Mouse (Mus musculus) CH12.LX (cell line): Measurements from ENCODE around the gene Schip1. TPM values are rescaled to one million over a fixed set of nuclear protein-coding genes. Genes with fewer than 3 reads are reported as not detected.
A peak's percentile ranks its signal among the peaks of the same experiment; 100 is the strongest.

Experiments used
- DNase-seq: peaks from one replicate; pipeline ENCODE4 v3.0.0-alpha.2; 2013; ENCODE audit errors: extremely low read depth
- H3K27ac ChIP-seq: 2 replicates; pipeline ENCODE4 v1.5.1; 2012; ENCODE audit warnings: low read depth, mild to moderate bottlenecking, control low read depth, moderate library complexity; ENCODE audit not compliant: insufficient read depth
- H3K27me3 ChIP-seq: replicated peaks from 2 replicates; pipeline ENCODE3; 2012; ENCODE audit warnings: inconsistent platforms
- H3K36me3 ChIP-seq, 2 experiments: replicated peaks in 1 of 2; 2 replicates each; pipeline versions ENCODE3 to v1.6.1; 2012; ENCODE audit warnings: inconsistent platforms in 1 of 2, low read length in 1 of 2, mild to moderate bottlenecking in 1 of 2, mixed read lengths in 1 of 2, moderate library complexity in 1 of 2; ENCODE audit not compliant: control insufficient read depth in 1 of 2, insufficient read depth in 1 of 2
- H3K4me1 ChIP-seq, 2 experiments: 2 replicates each; pipeline ENCODE4 v1.6.1; 2012; ENCODE audit warnings: inconsistent platforms in 1 of 2, moderate library complexity in 1 of 2; ENCODE audit not compliant: insufficient read depth in 2 of 2, control insufficient read depth in 1 of 2
- H3K4me2 ChIP-seq: 2 replicates; pipeline ENCODE4 v1.6.1; 2012; ENCODE audit warnings: low read depth, mild to moderate bottlenecking, control low read depth; ENCODE audit not compliant: poor library complexity, insufficient read depth, severe bottlenecking
- H3K4me3 ChIP-seq, 3 experiments: fragments of 150-350 bp in 1 of 3; sonication (generic) in 1 of 3; replicated peaks in 1 of 3; 2 replicates each; pipeline versions ENCODE3 to v1.5.1; 2011 to 2012; ENCODE audit warnings: low read depth in 2 of 3, low read length in 2 of 3, mild to moderate bottlenecking in 2 of 3, moderate library complexity in 2 of 3, control low read depth in 1 of 3, improper control_type of control experiment in 1 of 3, inconsistent platforms in 1 of 3, mixed read lengths in 1 of 3; ENCODE audit not compliant: poor library complexity in 1 of 3
- H3K79me2 ChIP-seq: replicated peaks from 2 replicates; pipeline ENCODE4 v1.6.1; 2012; ENCODE audit warnings: mild to moderate bottlenecking, moderate library complexity; ENCODE audit not compliant: control insufficient read depth, poor library complexity, insufficient read depth, severe bottlenecking; ENCODE audit errors: extremely low read depth
- H3K9ac ChIP-seq: 2 replicates; pipeline ENCODE4 v1.6.1; 2012; ENCODE audit warnings: low read depth, mild to moderate bottlenecking, control low read depth, moderate library complexity; ENCODE audit not compliant: insufficient read depth
- H3K9me3 ChIP-seq: replicated peaks from 2 replicates; pipeline ENCODE3; 2012; ENCODE audit warnings: low read length, inconsistent platforms, mixed read lengths
- BHLHE40 ChIP-seq: IDR thresholded peaks from 2 replicates; pipeline ENCODE4 v1.6.1; 2011; ENCODE audit warnings: mild to moderate bottlenecking, low read depth, low read length, improper control_type of control experiment
- CHD2 ChIP-seq: IDR thresholded peaks from 2 replicates; pipeline ENCODE4 v1.6.1; 2011; ENCODE audit warnings: low read length, improper control_type of control experiment
- CTCF ChIP-seq, 2 experiments: IDR thresholded peaks in 1 of 2; conservative IDR thresholded peaks in 1 of 2; 2 replicates each; pipeline ENCODE4 v1.5.1; 2011 to 2012; ENCODE audit warnings: low read depth in 2 of 2, low read length in 2 of 2, improper control_type of control experiment in 1 of 2, inconsistent platforms in 1 of 2, mild to moderate bottlenecking in 1 of 2, moderate library complexity in 1 of 2
- EP300 ChIP-seq: IDR thresholded peaks from 2 replicates; pipeline ENCODE4 v1.6.1; 2011; ENCODE audit warnings: low read length, improper control_type of control experiment
- GABPA ChIP-seq: IDR thresholded peaks from 2 replicates; pipeline ENCODE4 v1.6.1; 2012; ENCODE audit warnings: low read depth, low read length, improper control_type of control experiment, inconsistent platforms; ENCODE audit not compliant: insufficient replicate concordance
- JUN ChIP-seq: IDR thresholded peaks from 2 replicates; pipeline ENCODE4 v1.6.1; 2011; ENCODE audit warnings: low read depth, mild to moderate bottlenecking, low read length, improper control_type of control experiment, moderate library complexity; ENCODE audit not compliant: insufficient read depth
- JUND ChIP-seq: conservative IDR thresholded peaks from 2 replicates; pipeline ENCODE4 v1.6.1; 2011; ENCODE audit warnings: low read depth, low read length, improper control_type of control experiment
- KAT2A ChIP-seq: IDR thresholded peaks from 2 replicates; pipeline ENCODE4 v1.6.1; 2012; ENCODE audit warnings: low read length, improper control_type of control experiment, inconsistent platforms; ENCODE audit not compliant: insufficient replicate concordance
- MAFK ChIP-seq: IDR thresholded peaks from 2 replicates; pipeline ENCODE4 v1.6.1; 2011; ENCODE audit warnings: low read length, improper control_type of control experiment; ENCODE audit not compliant: insufficient replicate concordance
- MEF2A ChIP-seq: IDR thresholded peaks from 2 replicates; pipeline ENCODE4 v1.6.1; 2014; ENCODE audit warnings: low read depth, mild to moderate bottlenecking, inconsistent platforms, low read length, improper control_type of control experiment, borderline replicate concordance
- MYC ChIP-seq: IDR thresholded peaks from 2 replicates; pipeline ENCODE4 v1.6.1; 2011; ENCODE audit warnings: low read depth, mild to moderate bottlenecking, improper control_type of control experiment, low read length
- NELFE ChIP-seq: IDR thresholded peaks from 2 replicates; pipeline ENCODE4 v1.6.1; 2011; ENCODE audit warnings: low read depth, low read length, improper control_type of control experiment
- NRF1 ChIP-seq: IDR thresholded peaks from 2 replicates; pipeline ENCODE4 v1.6.1; 2014; ENCODE audit warnings: low read depth, mild to moderate bottlenecking, inconsistent platforms, low read length, improper control_type of control experiment, moderate library complexity
- PAX5 ChIP-seq: IDR thresholded peaks from 2 replicates; pipeline ENCODE4 v1.6.1; 2012; ENCODE audit warnings: low read length, inconsistent platforms, mixed read lengths
- POLR2A ChIP-seq: IDR thresholded peaks from 2 replicates; pipeline ENCODE4 v1.6.1; 2011; ENCODE audit warnings: low read depth, mild to moderate bottlenecking, improper control_type of control experiment, low read length
- RAD21 ChIP-seq: IDR thresholded peaks from 2 replicates; pipeline ENCODE4 v1.6.1; 2011; ENCODE audit warnings: low read depth, mild to moderate bottlenecking, low read length, improper control_type of control experiment, moderate library complexity
- RCOR1 ChIP-seq: conservative IDR thresholded peaks from 2 replicates; pipeline ENCODE4 v1.6.1; 2012; ENCODE audit warnings: low read depth, mild to moderate bottlenecking, inconsistent platforms, low read length, improper control_type of control experiment
- SMC3 ChIP-seq: IDR thresholded peaks from 2 replicates; pipeline ENCODE4 v1.6.1; 2011; ENCODE audit warnings: low read depth, low read length, improper control_type of control experiment
- TBP ChIP-seq: conservative IDR thresholded peaks from 2 replicates; pipeline ENCODE4 v1.6.1; 2011; ENCODE audit warnings: low read depth, low read length, improper control_type of control experiment
- TCF12 ChIP-seq: IDR thresholded peaks from 2 replicates; pipeline ENCODE4 v1.6.1; 2014; ENCODE audit warnings: low read depth, mild to moderate bottlenecking, inconsistent platforms, low read length, improper control_type of control experiment
- UBTF ChIP-seq: IDR thresholded peaks from 2 replicates; pipeline ENCODE4 v1.6.1; 2012; ENCODE audit warnings: low read depth, mild to moderate bottlenecking, inconsistent platforms, low read length, improper control_type of control experiment, moderate library complexity
- USF1 ChIP-seq: IDR thresholded peaks from 2 replicates; pipeline ENCODE4 v1.6.1; 2014; ENCODE audit warnings: low read depth, mild to moderate bottlenecking, inconsistent platforms, low read length, improper control_type of control experiment
- USF2 ChIP-seq: conservative IDR thresholded peaks from 2 replicates; pipeline ENCODE4 v1.6.1; 2011; ENCODE audit warnings: low read depth, low read length, improper control_type of control experiment
- ZKSCAN1 ChIP-seq: IDR thresholded peaks from 2 replicates; pipeline ENCODE4 v1.6.1; 2012; ENCODE audit warnings: low read depth, inconsistent platforms, low read length, improper control_type of control experiment, borderline replicate concordance
- ZMIZ1 ChIP-seq: IDR thresholded peaks from 2 replicates; pipeline ENCODE4 v1.6.1; 2012; ENCODE audit warnings: low read depth, mild to moderate bottlenecking, inconsistent platforms, low read length, improper control_type of control experiment
- dilution Hi-C: fragments of 300-500 bp; cut with MboI; formaldehyde crosslinking; loops from 2 replicates; pipeline ENCODE4 v1.14.3; 2020; ENCODE audit warnings: low sequenced_read_pairs; ENCODE audit not compliant: extremely low pct_unique_long_range_greater_than_20kb, extremely low pct_ligation_motif_present
- in situ Hi-C: fragments of 300-500 bp; cut with MboI; formaldehyde crosslinking; loops from 3 replicates; pipeline ENCODE4 v1.14.3; 2019; ENCODE audit warnings: low sequenced_read_pairs, low pct_ligation_motif_present, low pct_unique_long_range_greater_than_20kb, mixed read lengths
- polyA plus RNA-seq: library from polyadenylated mRNA; unstranded; fragments of >175 nt; gene quantifications from 2 replicates; pipeline ENCODE4 v1.2.1, GENCODE M21; 2012; ENCODE audit warnings: low read depth; ENCODE audit not compliant: insufficient read length
- total RNA-seq, 2 experiments: library from RNA; depleted of rRNA; stranded (reverse); fragments of 300-350 nt in 1 of 2; fragments of >200 nt in 1 of 2; gene quantifications; 2 replicates each; pipeline ENCODE4 v1.2.3; 2012 to 2014

The Schip1 gene
- total and polyA plus RNA-seq, 3 experiments, result 0.25 to 0.36 TPM; not detected in 1

DNA sequence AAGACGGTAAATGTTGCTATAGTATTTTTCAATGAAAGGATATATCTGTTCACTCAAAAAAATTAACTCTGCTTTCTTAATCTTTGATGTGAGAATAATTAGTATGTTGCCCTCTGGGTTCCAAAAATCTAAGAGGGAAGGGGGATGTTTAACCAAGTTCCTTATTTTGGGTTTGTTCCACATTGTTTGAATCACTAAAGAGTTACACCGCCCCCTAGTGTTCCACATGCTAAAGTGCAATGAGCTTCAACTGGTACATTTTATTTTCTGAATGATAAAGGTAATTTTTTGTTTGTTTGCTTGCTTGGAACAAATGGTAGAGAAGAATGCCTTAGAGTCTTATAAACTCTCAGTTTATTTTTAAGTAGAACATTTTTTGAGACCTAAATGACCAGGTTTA, 11.1 kb upstream of the Schip1 start:
- DNase-seq, result peak; percentile 70
- no peaks in the 10 kb centered on the region for H3K36me3 ChIP-seq
- in situ Hi-C loops, result loop anchor here (25.0 kb wide), 1 partner anchor 659 kb away; no protein-coding TSS in a partner anchor
- no peak overlapping the region for H3K4me3 ChIP-seq
- H3K79me2 ChIP-seq, result no peaks in the 10 kb centered on the region
- H3K4me2 ChIP-seq, result no peak overlapping the region
- no peak overlapping the region for H3K27ac ChIP-seq
- TF ChIP-seq NRF1 (no peak), MEF2A (no peak), SMC3 (peak; percentile 62), KAT2A (no peak), CHD2 (no peak), RAD21 (peak; percentile 73), USF2 (no peak), CTCF (conservative IDR thresholded peaks at IDR 0.05 in 1 of 2, IDR thresholded peaks at IDR 0.05 in 1 of 2; ENCODE audit: low read depth in 2 of 2, low read length in 2 of 2) (peak; percentile 55 to 82; a peak in 3 of 4 replicates), USF1 (no peak)
- TF ChIP-seq, all 38 proteins: peak for 3
- no peak overlapping the region for H3K9ac ChIP-seq
- no peaks in the 10 kb centered on the region for H3K9me3 ChIP-seq
- dilution Hi-C loops, result no loop called here
- no peaks in the 10 kb centered on the region for H3K27me3 ChIP-seq
- H3K4me1 ChIP-seq, result peaks cover 0 to 6% of the 10 kb centered on the region in 2 experiments; a peak in 3 of 4 replicates

DNA sequence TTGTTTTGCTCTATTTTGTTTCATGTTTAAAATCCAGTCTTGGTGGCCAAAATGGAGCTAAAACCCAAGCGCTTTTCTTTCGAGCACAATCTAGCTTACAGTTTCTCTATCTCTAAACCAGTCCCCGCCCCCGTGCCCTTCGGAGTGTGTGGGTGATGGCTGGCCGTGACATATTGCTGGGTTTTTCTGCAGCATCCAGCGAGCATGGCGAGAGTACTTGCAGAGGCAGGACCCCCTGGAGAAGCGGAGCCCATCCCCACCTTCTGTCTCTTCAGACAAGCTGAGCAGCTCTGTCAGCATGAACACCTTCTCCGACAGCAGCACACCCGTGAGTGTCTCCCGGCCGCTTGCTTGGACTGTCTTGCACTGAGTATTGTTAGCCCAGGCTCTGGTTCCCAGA, 9.5 kb upstream of the Schip1 start:
- H3K4me2 ChIP-seq, result no peak overlapping the region
- no peak overlapping the region for H3K27ac ChIP-seq
- no peak for TF ChIP-seq POLR2A
- no peak for TF ChIP-seq BHLHE40
- no peak for TF ChIP-seq TBP
- no peak for TF ChIP-seq EP300
- no peak for TF ChIP-seq MAFK
- TF ChIP-seq MYC, result no peak
- no peak for TF ChIP-seq KAT2A
- TF ChIP-seq ZKSCAN1, result no peak
- TF ChIP-seq NELFE, result no peak
- TF ChIP-seq GABPA, result no peak
- no peak for TF ChIP-seq UBTF
- TF ChIP-seq RCOR1, result no peak
- no peak for TF ChIP-seq PAX5
- TF ChIP-seq ZMIZ1, result no peak
- no peak for TF ChIP-seq USF2
- no peak for TF ChIP-seq TCF12
- no peak for TF ChIP-seq CHD2
- TF ChIP-seq SMC3, result no peak
- no peak for TF ChIP-seq JUN
- TF ChIP-seq JUND, result no peak
- H3K36me3 ChIP-seq, result no peaks in the 10 kb centered on the region
- H3K4me1 ChIP-seq, result peaks cover 0 to 13% of the 10 kb centered on the region in 2 experiments; a peak in 3 of 4 replicates
- no peak overlapping the region for H3K4me3 ChIP-seq
- H3K79me2 ChIP-seq, result no peaks in the 10 kb centered on the region
- dilution Hi-C loops, result no loop called here
- no peak for DNase-seq
- no peaks in the 10 kb centered on the region for H3K9me3 ChIP-seq
- H3K27me3 ChIP-seq, result no peaks in the 10 kb centered on the region
- in situ Hi-C loops, result loop anchor here (5.0 to 25.0 kb wide), 2 partner anchors 487 to 657 kb away; no protein-coding TSS in a partner anchor
- no peak overlapping the region for H3K9ac ChIP-seq
